Mouse (Mus musculus): ENCODE results near the gene Cln6. TPM values are rescaled to one million over a fixed set of nuclear protein-coding genes. Genes with fewer than 3 reads are reported as not detected.
"Not testable (repeated sequence)": the region's sequence is repeated elsewhere in the genome, so short reads cannot be mapped to it uniquely, and the experiment has no call there.

The Cln6 gene
- polyA plus RNA-seq, 1 experiment from 2014 or later, result 27.3 TPM

DNA sequence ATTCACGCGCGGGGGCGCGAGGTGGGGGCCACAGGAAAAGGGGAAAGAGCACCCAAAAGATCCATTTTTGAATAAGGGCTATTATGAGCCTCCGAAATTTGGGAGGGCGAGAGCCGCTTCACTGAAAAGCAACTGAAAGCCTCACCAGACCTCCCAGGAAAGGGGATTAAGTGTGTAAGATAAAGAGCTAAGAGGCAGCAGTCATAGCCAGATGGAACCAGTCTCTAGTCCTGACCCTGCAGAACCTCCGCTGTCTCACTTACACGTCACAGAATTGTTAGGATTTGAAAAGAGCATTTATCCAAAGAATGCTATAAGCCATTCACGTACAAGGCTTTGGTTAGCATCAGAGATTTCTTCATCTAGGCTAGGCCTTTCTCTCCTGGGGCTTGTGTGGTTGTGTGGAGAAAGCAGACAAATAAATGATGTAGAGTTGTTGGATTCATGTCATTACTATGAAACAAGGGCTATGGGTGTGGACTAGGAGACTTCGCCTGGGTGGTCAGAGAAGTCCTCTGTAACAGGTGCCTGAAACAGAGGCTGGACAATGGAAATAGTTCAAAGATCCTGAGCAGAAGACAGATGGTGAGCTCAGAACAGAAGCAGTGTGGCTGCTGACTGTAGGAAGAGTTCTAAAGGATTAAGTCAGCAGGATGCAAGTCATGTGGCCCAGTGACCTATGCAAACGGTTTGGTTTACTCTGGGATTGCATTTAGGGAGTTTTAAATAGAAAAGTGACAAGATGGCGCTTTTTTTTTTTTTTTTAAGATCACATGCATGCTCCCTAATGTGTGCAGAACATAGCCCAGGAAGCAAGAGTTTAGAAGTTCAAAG lies 26.2 kb upstream of the Cln6 start:
- Histone ChIP-seq H3K27ac (ENCODE audit: low read depth) (peak overlapping the region; percentile 96), H3K9me3 (ENCODE audit: low read depth, low read length) (no peaks in the 10 kb centered on the region), H3K36me3 (ENCODE audit: insufficient read depth) (0 out of 2 replicates have a peak, but pooled peaks cover 3% of the 10 kb centered on the region), H3K4me1 (ENCODE audit: insufficient read depth) (peaks cover 8% of the 10 kb centered on the region; the same call in 1 of the 2 replicates), H3K27me3 (ENCODE audit: insufficient read depth, low read length) (no peaks in the 10 kb centered on the region), H3K4me3 (ENCODE audit: low read depth, low read length) (peak overlapping the region; percentile 100), H3K4me2 (peak overlapping the region; percentile 94), H3K9ac (peak overlapping the region; percentile 96)
- ATAC-seq (ENCODE audit: insufficient read depth) (peak; percentile 25), DNase-seq (peak; percentile 54)
- 12% methylated on average over 14 of the region's 14 CpGs for WGBS
- no peak for TF ChIP-seq CTCF (IDR thresholded peaks at IDR 0.05; ENCODE audit: low read depth)

DNA sequence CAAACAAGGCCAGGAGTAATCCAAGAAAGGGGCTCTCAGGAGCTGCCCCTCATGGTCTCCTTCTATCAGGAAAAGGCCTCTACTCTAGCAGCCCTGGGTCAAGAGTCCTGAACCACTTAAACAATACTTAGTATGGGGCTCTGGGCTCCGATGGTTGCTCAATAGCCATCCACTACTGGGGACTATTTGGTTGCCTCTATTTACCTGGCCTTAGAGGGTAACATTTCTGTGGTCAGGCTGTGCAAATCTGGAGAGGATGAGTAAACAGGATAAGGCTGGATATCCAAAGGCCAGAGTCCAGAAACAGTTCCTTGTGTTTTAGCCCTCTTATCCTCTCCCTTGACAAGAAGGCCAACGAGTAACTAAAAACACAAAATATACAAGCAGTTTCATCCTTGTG lies 23.8 kb upstream of the Cln6 start:
- Histone ChIP-seq H3K27ac (ENCODE audit: low read depth) (no peak overlapping the region), H3K4me3 (ENCODE audit: low read depth, low read length) (no peak overlapping the region), H3K4me2 (no peak overlapping the region), H3K9ac (no peak overlapping the region), H3K9me3 (ENCODE audit: low read depth, low read length) (no peaks in the 10 kb centered on the region), H3K27me3 (ENCODE audit: insufficient read depth, low read length) (no peaks in the 10 kb centered on the region), H3K36me3 (ENCODE audit: insufficient read depth) (no peaks in the 10 kb centered on the region), H3K4me1 (ENCODE audit: insufficient read depth) (no peaks in the 10 kb centered on the region; the same call in 1 of the 2 replicates)
- 52% methylated on average over 2 of the region's 2 CpGs for WGBS
- no peak for TF ChIP-seq CTCF (IDR thresholded peaks at IDR 0.05; ENCODE audit: low read depth)
- DNase-seq (no peak), ATAC-seq (ENCODE audit: insufficient read depth) (no peak)

DNA sequence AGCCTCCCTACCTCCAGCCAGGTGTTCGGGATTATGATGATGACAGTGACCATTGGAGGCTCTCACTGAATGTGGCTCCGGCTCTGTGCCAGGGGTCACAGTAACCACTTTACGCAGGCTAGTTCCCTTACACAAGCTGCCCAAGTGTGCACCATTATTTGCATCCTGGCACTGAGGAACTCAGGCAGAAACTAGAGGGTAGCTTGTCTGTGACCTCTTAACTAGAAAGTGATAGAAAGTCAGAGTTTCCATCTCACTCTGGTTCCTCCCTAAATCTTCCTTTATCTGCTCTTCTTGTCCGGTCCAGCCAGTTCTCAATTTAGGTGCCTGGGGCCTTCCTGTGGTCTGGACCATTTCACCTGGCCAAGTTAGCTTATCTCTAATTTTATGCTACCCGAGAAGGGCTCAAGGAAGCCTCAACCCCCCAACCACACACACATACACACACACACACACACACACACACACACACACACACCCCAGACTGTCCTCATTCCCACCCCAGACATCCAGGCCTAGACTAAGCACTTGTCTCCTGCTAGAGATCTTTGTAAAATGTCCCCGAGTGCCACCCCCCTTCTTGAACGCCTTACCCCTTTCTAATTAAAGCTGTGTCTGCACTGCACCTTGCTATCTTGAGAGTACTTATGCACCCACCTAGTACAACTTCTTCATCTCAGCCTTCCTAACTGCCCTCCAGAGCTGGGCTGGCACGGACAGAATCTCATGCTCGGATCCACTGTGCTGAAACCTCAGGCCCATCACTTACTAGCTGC lies 22.1 kb upstream of the Cln6 start:
- Histone ChIP-seq H3K36me3 (ENCODE audit: insufficient read depth) (no peaks in the 10 kb centered on the region), H3K4me3 (ENCODE audit: low read depth, low read length) (no peak overlapping the region), H3K9me3 (ENCODE audit: low read depth, low read length) (no peaks in the 10 kb centered on the region), H3K4me1 (ENCODE audit: insufficient read depth) (no peaks in the 10 kb centered on the region; the same call in 1 of the 2 replicates), H3K27me3 (ENCODE audit: insufficient read depth, low read length) (no peaks in the 10 kb centered on the region), H3K27ac (ENCODE audit: low read depth) (no peak overlapping the region), H3K9ac (no peak overlapping the region), H3K4me2 (no peak overlapping the region)
- TF ChIP-seq CTCF (IDR thresholded peaks at IDR 0.05; ENCODE audit: low read depth), result no peak
- DNase-seq (no peak), ATAC-seq (ENCODE audit: insufficient read depth) (no peak)
- WGBS, result 74% methylated on average over 9 of the region's 9 CpGs

DNA sequence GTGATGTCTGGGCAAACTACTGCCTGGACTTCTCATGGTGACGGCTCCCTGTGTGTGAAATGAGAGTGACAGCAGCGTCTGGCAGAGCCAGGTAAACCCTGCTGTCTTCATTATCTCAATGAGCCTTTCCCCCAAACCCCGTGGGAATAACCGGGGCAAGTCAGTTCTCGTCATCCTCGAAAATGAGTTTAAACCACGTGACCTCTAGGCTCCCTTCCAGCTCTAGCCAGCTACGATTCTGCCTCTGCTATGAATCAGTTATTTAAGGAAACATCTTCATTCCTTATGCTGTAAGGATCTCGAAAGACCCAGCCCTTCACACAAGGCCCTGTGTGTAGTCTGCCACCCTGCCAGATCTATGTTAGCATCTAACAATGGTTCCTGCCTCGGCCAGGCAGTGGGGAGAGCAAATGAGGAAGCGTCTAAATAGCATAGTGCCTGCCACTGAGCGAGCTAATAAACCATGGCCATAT lies 21.4 kb upstream of the Cln6 start:
- WGBS, result 59% methylated on average over 12 of the region's 12 CpGs
- H3K4me2 ChIP-seq, result no peak overlapping the region
- no peak for TF ChIP-seq CTCF (IDR thresholded peaks at IDR 0.05; ENCODE audit: low read depth)
- no peak overlapping the region for H3K27ac ChIP-seq (ENCODE audit: low read depth)
- no peaks in the 10 kb centered on the region; the same call in 1 of the 2 replicates for H3K4me1 ChIP-seq (ENCODE audit: insufficient read depth)
- H3K9me3 ChIP-seq (ENCODE audit: low read depth, low read length), result no peaks in the 10 kb centered on the region
- H3K4me3 ChIP-seq (ENCODE audit: low read depth, low read length), result no peak overlapping the region
- H3K27me3 ChIP-seq (ENCODE audit: insufficient read depth, low read length), result no peaks in the 10 kb centered on the region
- H3K36me3 ChIP-seq (ENCODE audit: insufficient read depth), result no peaks in the 10 kb centered on the region
- H3K9ac ChIP-seq, result no peak overlapping the region
- DNase-seq (peak; percentile 47), ATAC-seq (ENCODE audit: insufficient read depth) (no peak)

DNA sequence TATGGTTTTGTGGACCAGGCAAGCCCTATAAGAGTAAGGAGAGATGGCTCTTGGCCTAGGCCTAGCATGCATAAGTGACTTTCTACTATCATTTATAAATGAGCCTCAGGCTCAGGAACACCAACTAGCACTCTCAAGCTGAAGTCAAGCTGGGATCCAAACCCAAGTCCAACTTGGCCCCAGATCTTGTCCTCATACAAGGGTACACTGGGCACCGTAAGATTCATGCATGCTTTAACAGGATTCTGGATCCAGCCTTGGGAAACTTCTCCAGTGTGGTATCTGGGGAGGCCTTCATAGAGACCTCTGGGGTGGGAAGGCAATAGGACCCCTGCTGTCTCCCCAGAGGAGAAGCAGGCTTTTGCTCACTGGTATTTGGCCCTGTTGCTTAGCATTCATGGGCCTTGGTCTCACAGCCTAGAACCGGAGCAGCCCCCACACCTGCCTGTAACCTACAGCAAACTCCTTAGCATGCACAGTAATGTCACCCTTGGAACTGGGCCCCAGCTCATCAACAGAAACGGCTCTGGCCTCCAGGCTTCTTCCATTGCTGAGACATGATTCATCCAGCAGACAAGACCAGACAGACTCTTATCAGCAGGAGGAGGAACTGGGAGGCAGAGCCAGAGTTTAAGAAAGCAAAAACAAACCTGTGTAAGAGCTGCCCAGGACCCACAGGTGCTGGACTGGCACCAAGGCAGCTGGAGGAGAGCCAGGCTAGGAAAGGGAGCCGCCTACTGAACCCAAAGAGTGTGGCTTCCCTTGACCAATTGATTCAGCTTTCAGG lies 20.6 kb upstream of the Cln6 start:
- Histone ChIP-seq H3K9ac (no peak overlapping the region), H3K27me3 (ENCODE audit: insufficient read depth, low read length) (no peaks in the 10 kb centered on the region), H3K27ac (ENCODE audit: low read depth) (no peak overlapping the region), H3K4me3 (ENCODE audit: low read depth, low read length) (no peak overlapping the region), H3K9me3 (ENCODE audit: low read depth, low read length) (no peaks in the 10 kb centered on the region), H3K4me1 (ENCODE audit: insufficient read depth) (no peaks in the 10 kb centered on the region), H3K36me3 (ENCODE audit: insufficient read depth) (no peaks in the 10 kb centered on the region), H3K4me2 (no peak overlapping the region)
- 61% methylated on average over 4 of the region's 4 CpGs for WGBS
- TF ChIP-seq CTCF (IDR thresholded peaks at IDR 0.05; ENCODE audit: low read depth), result no peak
- ATAC-seq (ENCODE audit: insufficient read depth) (no peak), DNase-seq (no peak)

DNA sequence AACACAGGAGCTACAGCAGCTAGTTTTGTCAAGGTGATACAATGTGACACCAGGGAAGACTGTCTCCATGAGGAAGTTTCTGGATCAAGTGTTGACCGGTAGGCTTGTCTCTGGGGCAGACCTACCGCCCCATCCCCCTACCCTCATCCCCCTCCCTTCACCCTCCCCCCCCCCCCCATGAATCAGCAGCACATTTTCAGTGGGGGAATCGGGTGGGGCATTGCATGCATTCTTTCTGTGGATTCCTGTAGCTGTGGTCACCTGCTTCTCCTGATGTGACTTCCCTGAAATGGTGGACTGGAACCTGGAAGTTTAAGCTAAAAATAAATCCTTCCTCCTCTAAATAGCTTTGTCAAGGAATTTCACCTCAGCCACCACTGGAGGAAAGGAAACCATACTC lies 19.1 kb upstream of the Cln6 start:
- Histone ChIP-seq H3K4me2 (no peak overlapping the region), H3K27me3 (ENCODE audit: insufficient read depth, low read length) (no peaks in the 10 kb centered on the region), H3K9me3 (ENCODE audit: low read depth, low read length) (no peaks in the 10 kb centered on the region), H3K27ac (ENCODE audit: low read depth) (no peak overlapping the region), H3K9ac (no peak overlapping the region), H3K4me1 (ENCODE audit: insufficient read depth) (no peaks in the 10 kb centered on the region), H3K4me3 (ENCODE audit: low read depth, low read length) (no peak overlapping the region), H3K36me3 (ENCODE audit: insufficient read depth) (no peaks in the 10 kb centered on the region)
- ATAC-seq (ENCODE audit: insufficient read depth) (no peak), DNase-seq (no peak)
- no peak for TF ChIP-seq CTCF (IDR thresholded peaks at IDR 0.05; ENCODE audit: low read depth)
- 74% methylated on average over 3 of the region's 3 CpGs for WGBS

DNA sequence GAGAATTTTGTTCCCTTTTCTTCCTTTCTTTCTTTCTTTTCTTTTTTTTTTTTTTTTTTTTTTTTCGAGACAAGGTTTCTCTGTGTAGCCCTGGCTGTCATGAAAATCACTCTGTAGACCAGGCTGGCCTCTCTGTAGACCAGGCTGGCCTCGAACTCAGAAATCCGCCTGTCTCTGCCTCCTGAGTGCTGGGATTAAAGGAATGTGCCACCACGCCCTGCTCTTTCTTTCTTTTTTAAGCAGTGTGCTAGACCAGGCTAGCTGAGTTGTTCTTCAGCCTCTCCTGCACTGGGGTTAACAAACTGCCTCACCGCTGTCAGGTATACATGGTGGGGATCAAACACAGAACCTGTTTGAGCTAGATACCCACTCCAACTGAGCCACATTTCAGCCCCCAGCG lies 18.7 kb upstream of the Cln6 start:
- not testable (repeated sequence) for H3K9ac ChIP-seq; H3K27me3 ChIP-seq (ENCODE audit: insufficient read depth, low read length); ATAC-seq (ENCODE audit: insufficient read depth); H3K4me2 ChIP-seq; DNase-seq; H3K4me1 ChIP-seq (ENCODE audit: insufficient read depth); H3K36me3 ChIP-seq (ENCODE audit: insufficient read depth); H3K27ac ChIP-seq (ENCODE audit: low read depth); H3K9me3 ChIP-seq (ENCODE audit: low read depth, low read length); H3K4me3 ChIP-seq (ENCODE audit: low read depth, low read length)
- WGBS, result 81% methylated on average over 6 of the region's 6 CpGs

Data from lung, embryonic 14.5 days (tissue).